Mouse (Mus musculus): ENCODE measurements at regions not wholly inside any gene's neighbourhood (a gene's known extent, or its start where the extent isn't known, plus 50 kb on each side); places are given as distances from the start of the nearest gene placed in this dataset.
A peak's percentile ranks its signal among the peaks of the same experiment; 100 is the strongest.

DNA sequence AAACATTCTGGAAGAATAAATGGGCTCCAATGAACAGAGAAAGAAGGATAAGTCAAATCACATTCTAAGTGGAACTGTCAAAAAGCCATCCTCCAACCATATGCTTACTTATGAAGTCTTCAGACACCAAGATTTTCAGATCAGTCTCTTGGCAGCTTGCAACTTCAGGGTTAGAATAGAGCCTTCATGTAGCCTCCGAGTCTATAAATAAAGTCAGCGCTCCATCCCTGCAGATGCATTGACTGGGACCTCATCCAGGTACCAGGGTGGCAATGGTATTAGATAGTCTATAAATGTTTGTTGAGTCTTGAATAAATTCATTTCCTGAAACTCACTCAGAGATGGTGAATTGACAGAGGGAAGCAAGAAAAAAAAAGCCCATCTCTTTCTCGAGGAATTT is 107.2 kb upstream of the Eepd1 start:
- no peak for DNase-seq

- no peak for DNase-seq
Measured at GRCm38 (mm10) chr9:25376209-25376608, 105.1 kb upstream of the Eepd1 start.

DNA sequence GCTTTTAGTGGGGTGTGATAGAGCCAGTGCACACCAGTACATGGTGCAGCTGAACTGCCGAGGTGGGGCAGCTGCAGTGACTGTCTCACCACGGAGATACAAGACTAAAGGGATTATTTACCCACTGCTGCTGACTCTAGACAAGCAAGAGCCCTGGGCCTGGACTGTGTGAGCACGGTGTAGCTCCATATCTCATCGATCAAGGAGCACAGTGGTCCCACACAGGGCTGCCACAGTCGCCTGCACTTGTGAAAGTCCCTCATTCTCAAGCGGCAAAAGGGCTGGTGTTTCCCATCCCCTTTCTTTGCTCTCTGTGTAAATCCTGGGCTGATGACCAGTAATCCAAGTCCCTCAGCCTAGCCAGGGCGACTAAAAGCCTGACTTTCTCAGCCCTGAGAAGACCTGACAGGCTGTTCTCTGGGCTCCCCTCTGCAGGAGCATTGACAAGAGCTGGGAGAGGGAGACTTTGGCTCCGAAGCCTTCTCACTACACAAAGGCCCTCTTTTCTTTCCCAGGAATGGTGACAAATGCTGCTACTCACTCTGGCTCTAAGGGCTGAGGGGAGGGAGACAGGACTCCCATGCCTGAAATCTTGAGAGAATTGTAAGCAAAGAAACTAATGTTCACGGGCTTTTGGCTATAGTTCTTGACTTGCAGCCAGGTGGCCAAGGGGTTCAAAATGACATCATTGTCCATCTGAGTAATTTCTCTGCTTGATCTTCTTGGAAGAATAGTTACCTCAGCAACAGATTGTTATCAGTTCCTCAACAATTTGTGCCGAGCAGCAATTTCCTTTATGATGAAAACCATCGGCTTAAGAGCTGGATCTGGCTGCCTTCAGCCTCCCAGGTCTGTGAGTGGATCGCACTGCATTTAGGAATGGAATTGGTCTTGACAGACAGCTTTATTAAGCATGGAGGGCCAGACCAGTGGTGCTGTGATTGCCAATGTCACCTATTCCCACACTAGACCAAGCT is 103.3 kb upstream of the Eepd1 start:
- no peak for DNase-seq

DNA sequence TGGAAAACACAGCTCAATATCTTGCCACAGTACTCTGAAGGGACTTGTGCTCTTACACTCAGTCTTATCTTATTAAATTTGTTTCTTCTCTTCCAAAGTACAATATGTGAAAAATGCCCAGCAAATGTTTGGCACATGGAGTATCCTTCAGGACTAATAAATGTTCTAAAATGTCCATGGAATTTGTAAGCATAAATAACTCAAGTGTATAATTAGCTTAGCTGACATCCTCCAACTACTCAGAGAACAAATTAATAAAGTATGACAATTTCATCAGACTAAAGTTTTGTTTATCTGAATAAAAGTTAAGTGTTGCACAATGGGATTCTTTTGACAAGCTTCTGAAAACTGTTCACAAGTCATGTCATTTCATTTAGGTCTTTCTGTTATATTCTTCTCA is 96.0 kb upstream of the Eepd1 start:
- no peak for DNase-seq

DNA sequence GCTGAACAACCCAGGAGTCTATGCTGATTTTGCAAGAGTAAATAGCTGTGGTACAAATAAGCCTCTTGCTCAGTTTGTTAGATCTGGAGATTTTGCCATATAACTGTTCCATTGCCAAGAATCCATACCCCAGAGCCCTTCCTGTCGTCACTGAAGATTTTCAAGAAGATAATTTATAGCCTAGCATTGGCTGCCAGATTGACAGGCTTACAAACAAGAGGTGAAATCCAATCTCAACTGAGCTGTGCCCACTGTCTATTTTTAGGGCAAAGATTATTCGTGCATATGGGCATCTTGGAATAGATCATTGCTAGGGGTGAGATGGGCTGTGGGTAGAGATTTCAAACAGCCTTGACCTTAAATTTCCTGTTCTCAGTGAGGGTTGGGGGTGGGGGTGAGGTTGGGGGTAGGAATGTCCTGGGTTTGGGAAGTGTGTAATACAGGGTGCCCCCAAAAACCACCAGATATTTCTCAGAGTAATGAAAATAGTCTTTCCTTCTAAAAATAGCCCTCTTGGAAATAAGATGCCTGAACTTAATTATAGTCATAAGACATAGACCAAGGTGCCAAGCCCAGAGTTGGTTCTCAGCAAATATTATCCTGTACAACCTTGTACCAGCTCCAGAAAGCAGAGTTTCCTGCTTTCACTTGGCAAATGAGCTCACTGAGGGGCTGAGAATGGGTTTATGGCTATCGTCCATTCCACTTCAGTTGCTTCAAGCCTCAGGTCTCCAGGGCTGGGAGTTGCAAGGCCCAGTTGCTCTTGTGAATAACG is 93.3 kb upstream of the Eepd1 start:
- DNase-seq: no peak

DNA sequence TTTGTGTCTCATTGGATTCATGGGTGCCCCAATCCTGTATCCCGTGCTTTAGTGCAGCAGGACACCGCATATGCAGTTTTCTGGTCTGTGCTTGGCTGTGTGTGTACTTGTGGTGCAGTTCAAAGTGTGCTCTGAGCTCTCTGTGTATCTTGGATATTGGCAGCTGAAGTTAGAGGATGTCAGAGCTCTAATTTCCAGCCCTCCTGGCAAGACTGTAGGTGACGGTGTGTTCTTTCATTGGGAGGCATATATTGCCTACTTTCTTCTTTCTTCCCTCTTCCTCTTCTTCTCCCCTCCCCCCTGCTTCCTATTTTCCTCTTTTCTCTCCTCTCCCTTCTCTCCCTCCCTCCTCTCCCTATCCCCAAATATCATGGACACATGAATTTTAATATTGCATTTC is 92.0 kb upstream of the Eepd1 start:
- no peak for DNase-seq

DNA sequence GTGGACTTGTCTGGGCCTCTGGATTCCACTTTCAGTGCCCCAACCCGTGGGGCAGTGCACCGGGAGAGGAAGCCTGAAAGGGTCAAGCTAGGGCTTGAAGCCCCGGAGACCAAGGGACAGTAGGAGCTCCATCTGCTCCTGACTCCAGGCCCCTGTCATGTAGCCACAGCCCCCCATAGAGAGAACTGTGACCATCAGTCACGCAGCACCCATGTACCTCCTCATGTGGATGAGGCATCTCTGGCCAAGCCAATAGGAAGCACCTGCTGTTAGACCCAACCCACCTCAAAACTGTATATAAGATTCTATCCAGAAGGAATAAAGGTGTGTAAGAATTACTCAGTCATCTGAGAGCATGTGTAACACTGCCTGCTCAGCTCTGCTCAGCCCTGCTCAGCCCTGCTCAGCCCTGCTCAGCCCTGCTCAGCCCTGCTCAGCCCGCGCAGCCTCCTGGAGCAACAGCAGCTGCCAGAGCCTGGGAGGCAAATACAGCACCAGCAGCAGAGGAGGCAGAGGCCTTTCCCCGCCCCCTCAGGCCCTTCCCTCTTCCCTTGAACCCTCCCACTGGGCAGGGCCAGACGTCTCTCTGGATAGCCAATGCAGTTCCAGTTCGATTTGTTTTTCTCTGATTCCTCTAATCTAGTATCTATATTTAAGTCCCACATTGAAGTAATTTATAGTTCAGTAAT is 80.6 kb upstream of the Eepd1 start:
- DNase-seq: peak; percentile 24

GRCm38 (mm10) chr9:25405848-25406247 is 75.5 kb upstream of the Eepd1 start:
- no peak for DNase-seq

GRCm38 (mm10) chr9:25408518-25408917 is 72.8 kb upstream of the Eepd1 start:
- no peak for DNase-seq

- DNase-seq: no peak
Measured at GRCm38 (mm10) chr9:25409729-25410128, 71.6 kb upstream of the Eepd1 start.

- DNase-seq: no peak
Measured at GRCm38 (mm10) chr9:25413873-25414272, 67.5 kb upstream of the Eepd1 start.

DNA sequence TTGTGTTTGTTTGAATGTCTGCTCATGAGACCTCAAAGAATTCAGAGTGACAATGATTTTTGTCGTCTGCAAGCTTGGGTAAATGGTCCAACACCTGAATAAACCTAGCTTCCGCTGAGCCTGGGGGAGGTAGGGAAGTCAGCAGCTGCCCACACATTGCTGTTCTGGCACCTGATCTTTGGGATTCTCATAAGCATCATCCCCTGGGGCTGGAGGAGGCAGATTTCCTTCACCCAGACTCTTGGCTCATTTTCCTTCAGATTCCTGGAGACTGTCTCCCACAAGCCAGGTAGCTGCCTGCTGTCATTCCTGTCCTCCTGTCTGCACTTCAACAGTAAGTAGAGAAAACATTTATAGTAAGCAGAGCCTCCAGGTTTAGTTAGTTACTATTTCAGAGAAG is 67.0 kb upstream of the Eepd1 start:
- no peak for DNase-seq

DNA sequence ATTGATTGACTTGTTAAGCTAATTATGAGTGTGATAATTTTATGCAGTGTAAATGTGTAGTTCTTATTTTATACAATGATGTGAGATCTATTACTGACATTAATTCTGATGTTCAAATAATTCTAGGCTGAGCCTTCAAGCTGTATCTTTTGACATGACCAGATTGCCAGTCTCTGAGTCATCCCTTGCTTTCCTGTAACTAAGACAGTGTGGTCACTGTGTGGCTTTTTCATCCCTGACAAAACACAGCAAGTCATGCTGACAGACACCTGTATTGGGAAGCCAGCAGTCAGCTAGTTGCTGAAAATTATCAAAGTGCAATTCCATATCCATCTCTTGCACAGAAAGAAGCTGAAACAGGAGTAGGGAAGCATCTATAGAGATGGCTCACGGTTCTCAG is 54.4 kb upstream of the Eepd1 start:
- no peak for DNase-seq

GRCm38 (mm10) chr9:25429450-25430213 is 51.7 kb upstream of the Eepd1 start:
- DNase-seq: no peak
